Mouse (Mus musculus) myocyte (in vitro differentiated cells): ENCODE data around the gene Tnn. TPM values are rescaled to one million over a fixed set of nuclear protein-coding genes. Genes with fewer than 3 reads are reported as not detected.

Source experiments
- H3K27me3 ChIP-seq: one replicate; pipeline ENCODE4 v1.6.1; 2011; ENCODE audit not compliant: control insufficient read depth, insufficient read depth, insufficient read length
- H3K36me3 ChIP-seq: one replicate; pipeline ENCODE4 v1.6.1; 2011; ENCODE audit not compliant: control insufficient read depth, insufficient read depth
- H3K4me2 ChIP-seq: one replicate; pipeline ENCODE4 v1.6.1; 2011; ENCODE audit warnings: low read depth, control low read depth
- H3K4me3 ChIP-seq: one replicate; pipeline ENCODE4 v1.5.1; 2011; ENCODE audit warnings: mild to moderate bottlenecking, control low read depth, moderate library complexity
- H3K79me2 ChIP-seq: one replicate; pipeline ENCODE4 v1.6.1; 2011; ENCODE audit not compliant: control insufficient read depth, insufficient read depth
- H3ac ChIP-seq: one replicate; pipeline ENCODE4 v1.6.1; 2011; ENCODE audit not compliant: control insufficient read depth, insufficient read length
- CEBPB ChIP-seq: IDR thresholded peaks from 2 replicates; pipeline ENCODE4 v1.6.1; 2011; ENCODE audit warnings: mild to moderate bottlenecking, moderate library complexity; ENCODE audit not compliant: poor library complexity, insufficient read depth, severe bottlenecking
- E2F4 ChIP-seq: IDR thresholded peaks from one replicate; pipeline ENCODE4 v1.6.1; 2011; ENCODE audit warnings: mild to moderate bottlenecking, control low read depth, moderate library complexity; ENCODE audit not compliant: insufficient read depth
- MAX ChIP-seq: IDR thresholded peaks from one replicate; pipeline ENCODE4 v1.6.1; 2011; ENCODE audit warnings: low read depth, mild to moderate bottlenecking, control low read depth
- MYOD1 ChIP-seq, 3 experiments: IDR thresholded peaks; one replicate each; pipeline ENCODE4 v1.6.1; 2011; ENCODE audit warnings: control low read depth in 2 of 3, low read depth in 2 of 3, mild to moderate bottlenecking in 2 of 3, moderate library complexity in 1 of 3; ENCODE audit not compliant: insufficient read length in 2 of 3, control insufficient read depth in 1 of 3
- MYOG ChIP-seq, 3 experiments: IDR thresholded peaks; one replicate each; pipeline ENCODE4 v1.6.1; 2011; ENCODE audit warnings: control low read depth in 2 of 3, low read depth in 2 of 3, mild to moderate bottlenecking in 2 of 3; ENCODE audit not compliant: insufficient read length in 2 of 3, control insufficient read depth in 1 of 3, insufficient read depth in 1 of 3
- POLR2A ChIP-seq: IDR thresholded peaks from one replicate; pipeline ENCODE4 v1.6.1; 2011; ENCODE audit warnings: low read depth, mild to moderate bottlenecking, control low read depth, moderate library complexity; ENCODE audit not compliant: insufficient read length
- POLR2AphosphoS2 ChIP-seq: IDR thresholded peaks from one replicate; pipeline ENCODE4 v1.6.1; 2011; ENCODE audit warnings: low read depth, control low read depth; ENCODE audit not compliant: insufficient read length
- REST ChIP-seq: IDR thresholded peaks from one replicate; pipeline ENCODE4 v1.6.1; 2011; ENCODE audit warnings: mild to moderate bottlenecking, control low read depth, moderate library complexity; ENCODE audit not compliant: insufficient read depth, insufficient read length
- SRF ChIP-seq: IDR thresholded peaks from one replicate; pipeline ENCODE4 v1.6.1; 2011; ENCODE audit warnings: low read depth; ENCODE audit not compliant: control insufficient read depth, insufficient read length
- TCF12 ChIP-seq: IDR thresholded peaks from one replicate; pipeline ENCODE4 v1.6.1; 2011; ENCODE audit warnings: mild to moderate bottlenecking, control low read depth; ENCODE audit not compliant: poor library complexity, insufficient read depth, severe bottlenecking
- TCF3 ChIP-seq: IDR thresholded peaks from one replicate; pipeline ENCODE4 v1.6.1; 2011; ENCODE audit warnings: low read depth, control low read depth; ENCODE audit not compliant: insufficient read length
- USF1 ChIP-seq: IDR thresholded peaks from one replicate; pipeline ENCODE4 v1.6.1; 2011; ENCODE audit warnings: low read depth, mild to moderate bottlenecking, control low read depth, moderate library complexity
- polyA plus RNA-seq: library from polyadenylated mRNA; unstranded; fragments of >200 nt; fragmentation: generic; extraction: Trizol; gene quantifications from one replicate; pipeline ENCODE4 v1.2.1, GENCODE M21; 2012; ENCODE audit warnings: missing spikeins

Gene Tnn
- polyA plus RNA-seq, 1 experiment = not detected

DNA sequence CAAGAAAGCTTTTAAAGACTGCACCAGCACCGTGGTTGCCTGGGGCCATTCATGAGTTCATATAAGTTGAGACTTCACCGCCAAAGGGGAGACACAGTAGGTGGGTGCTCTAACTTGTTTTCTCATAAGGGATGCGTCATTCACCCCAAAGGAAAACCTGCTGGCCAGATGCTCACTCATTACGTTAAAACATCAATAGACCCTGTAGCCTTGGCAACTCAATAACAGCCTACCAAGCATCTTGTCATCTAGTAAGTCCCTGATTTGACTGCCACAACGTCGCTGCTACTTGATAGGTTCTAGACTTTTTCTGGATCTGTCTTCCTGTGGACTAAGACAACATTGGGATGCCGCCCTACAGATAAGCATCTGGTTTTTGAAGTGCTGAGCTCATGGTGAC lies 111.0 kb downstream of the Tnn start:
- H3K36me3 ChIP-seq = no peaks in the 10 kb centered on the region
- H3K27me3 ChIP-seq = no peaks in the 10 kb centered on the region
- H3K4me2 ChIP-seq = no peak overlapping the region
- no peak overlapping the region for H3ac ChIP-seq
- TF ChIP-seq TCF12 = no peak
- no peak for TF ChIP-seq CEBPB
- TF ChIP-seq MAX = no peak
- no peak for TF ChIP-seq MYOG (IDR thresholded peaks at IDR 0.05; ENCODE audit: control insufficient read depth in 1 of 3, insufficient read depth in 1 of 3, insufficient read length in 2 of 3, low read depth in 2 of 3)
- TF ChIP-seq SRF = no peak
- TF ChIP-seq REST = no peak
- TF ChIP-seq POLR2A = no peak
- no peak for TF ChIP-seq TCF3
- TF ChIP-seq POLR2AphosphoS2 = no peak
- no peak for TF ChIP-seq E2F4
- no peak for TF ChIP-seq USF1
- no peaks in the 10 kb centered on the region for H3K79me2 ChIP-seq
- H3K4me3 ChIP-seq = no peak overlapping the region

- no peaks in the 10 kb centered on the region for H3K36me3 ChIP-seq
- no peak overlapping the region for H3ac ChIP-seq
- H3K79me2 ChIP-seq = no peaks in the 10 kb centered on the region
- H3K4me2 ChIP-seq = no peak overlapping the region
- H3K4me3 ChIP-seq = no peak overlapping the region
- no peak for TF ChIP-seq POLR2A
- no peak for TF ChIP-seq SRF
- H3K27me3 ChIP-seq = no peaks in the 10 kb centered on the region
Measured at GRCm38 (mm10) chr1:160041264-160041775, 112.1 kb downstream of the Tnn start.

- TF ChIP-seq MYOG (IDR thresholded peaks at IDR 0.05; ENCODE audit: control insufficient read depth in 1 of 3, insufficient read depth in 1 of 3, insufficient read length in 2 of 3, low read depth in 2 of 3) = no peak
- TF ChIP-seq TCF12 = no peak
- no peak for TF ChIP-seq MAX
- TF ChIP-seq REST = no peak
- no peak for TF ChIP-seq MYOD1 (IDR thresholded peaks at IDR 0.05; ENCODE audit: control insufficient read depth in 1 of 3, insufficient read length in 2 of 3, low read depth in 2 of 3)
- no peak for TF ChIP-seq TCF3
- TF ChIP-seq E2F4 = no peak
- no peak overlapping the region for H3K4me2 ChIP-seq
- no peak overlapping the region for H3K4me3 ChIP-seq
- no peak overlapping the region for H3ac ChIP-seq
- no peaks in the 10 kb centered on the region for H3K36me3 ChIP-seq
- no peaks in the 10 kb centered on the region for H3K27me3 ChIP-seq
- H3K79me2 ChIP-seq = no peaks in the 10 kb centered on the region
Measured at GRCm38 (mm10) chr1:160039951-160040645, 113.3 kb downstream of the Tnn start.

DNA sequence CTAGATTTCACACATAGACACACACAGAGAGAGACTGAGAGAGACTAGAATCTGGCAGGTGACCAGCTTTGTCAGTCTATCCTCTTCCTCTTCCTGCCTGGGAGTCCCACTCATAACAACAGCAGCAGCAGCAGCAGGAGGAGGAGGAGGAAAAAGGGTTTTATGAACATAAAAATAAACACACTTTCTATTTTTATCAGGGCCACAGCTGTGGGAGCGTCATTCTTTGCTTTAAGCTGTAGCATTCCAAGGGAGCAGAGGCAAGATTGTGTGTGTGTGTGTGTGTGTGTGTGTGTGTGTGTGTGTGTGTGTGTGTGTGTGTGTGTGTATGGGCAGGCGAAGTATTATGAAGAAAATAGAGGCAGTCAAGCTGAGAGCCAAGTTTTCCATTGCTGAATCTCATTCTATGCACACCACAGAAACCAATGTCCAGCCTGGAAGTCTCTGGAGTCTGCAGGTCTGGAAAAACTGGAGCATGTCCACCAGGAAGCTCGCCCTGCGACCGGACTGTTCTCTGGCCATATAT lies 116.3 kb downstream of the Tnn start:
- TF ChIP-seq MYOD1 (IDR thresholded peaks at IDR 0.05; ENCODE audit: control insufficient read depth in 1 of 3, insufficient read length in 2 of 3, low read depth in 2 of 3) = no peak
- TF ChIP-seq MYOG (IDR thresholded peaks at IDR 0.05; ENCODE audit: control insufficient read depth in 1 of 3, insufficient read depth in 1 of 3, insufficient read length in 2 of 3, low read depth in 2 of 3) = peak in 1 of 3 experiments; percentile 48
- TF ChIP-seq REST = no peak
- no peak for TF ChIP-seq SRF
- no peak for TF ChIP-seq USF1
- H3K79me2 ChIP-seq = no peaks in the 10 kb centered on the region
- H3K27me3 ChIP-seq = no peaks in the 10 kb centered on the region
- H3K4me3 ChIP-seq = no peak overlapping the region
- H3ac ChIP-seq = no peak overlapping the region
- no peaks in the 10 kb centered on the region for H3K36me3 ChIP-seq
- H3K4me2 ChIP-seq = peak overlapping the region; percentile 3

DNA sequence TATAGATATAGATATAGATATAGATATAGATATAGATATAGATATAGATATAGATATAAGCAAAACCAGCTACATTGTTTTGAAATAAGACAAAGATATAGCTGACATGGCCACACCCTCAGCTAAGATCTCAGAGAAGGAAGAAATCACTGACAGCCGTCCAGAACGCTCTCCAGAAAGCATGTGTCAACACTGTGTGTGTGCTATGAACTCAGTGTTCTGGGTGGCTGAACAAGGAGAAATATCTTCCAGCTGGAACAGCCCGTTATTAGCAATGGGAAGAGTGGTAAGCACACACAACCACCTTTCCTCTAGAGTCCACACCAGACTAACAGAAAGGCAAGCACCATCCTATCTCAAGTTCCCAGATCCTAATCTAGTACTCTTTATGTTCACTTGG lies 117.8 kb downstream of the Tnn start:
- Histone ChIP-seq H3ac (no peak overlapping the region), H3K4me2 (no peak overlapping the region), H3K4me3 (no peak overlapping the region), H3K79me2 (no peaks in the 10 kb centered on the region), H3K27me3 (no peaks in the 10 kb centered on the region), H3K36me3 (no peaks in the 10 kb centered on the region)
- TF ChIP-seq MYOG (IDR thresholded peaks at IDR 0.05; ENCODE audit: control insufficient read depth in 1 of 3, insufficient read depth in 1 of 3, insufficient read length in 2 of 3, low read depth in 2 of 3) = no peak
- TF ChIP-seq POLR2AphosphoS2 = no peak
- TF ChIP-seq USF1 = no peak
- no peak for TF ChIP-seq POLR2A
- TF ChIP-seq REST = no peak
- TF ChIP-seq SRF = no peak
- TF ChIP-seq TCF12 = no peak
- TF ChIP-seq MAX = no peak
- no peak for TF ChIP-seq MYOD1 (IDR thresholded peaks at IDR 0.05; ENCODE audit: control insufficient read depth in 1 of 3, insufficient read length in 2 of 3, low read depth in 2 of 3)

Other genes with a start within 250 kb of the Tnn start
- 2.8 TPM for gene 4930523C07Rik, start 109.2 kb downstream of the Tnn start, polyA plus RNA-seq
- 72.2 TPM for gene Mrps14, start 41.6 kb upstream of the Tnn start, polyA plus RNA-seq
- gene Cacybp, start 59.3 kb upstream of the Tnn start, polyA plus RNA-seq = 39.9 TPM